Mouse (Mus musculus) kidney, postnatal 14 days (tissue): ENCODE data around the gene Faap20.

Experiments used
- DNase-seq: peaks from one replicate; pipeline ENCODE4 v3.0.0; 2022; ENCODE audit warnings: mixed read lengths

Gene Faap20

GRCm38 (mm10) chr4:155249648-155250351, at the start of gene Faap20:
TSS of gene Faap20 (plus strand) at chr4:155249802.
- peak; percentile 94 for DNase-seq

- DNase-seq, result no peak
These were observed 48.7 kb upstream of the Faap20 start for GRCm38 (mm10) chr4:155200861-155201390.

- DNase-seq, result no peak
These were observed 47.8 kb upstream of the Faap20 start for GRCm38 (mm10) chr4:155201764-155202163.

- peak; percentile 90 for DNase-seq
These were observed 43.7 kb upstream of the Faap20 start for GRCm38 (mm10) chr4:155205919-155206318.

GRCm38 (mm10) chr4:155206498-155206897, 43.1 kb upstream of the Faap20 start:
- DNase-seq, result no peak

- DNase-seq, result no peak
These were observed 41.8 kb upstream of the Faap20 start for GRCm38 (mm10) chr4:155207841-155208240.

- no peak for DNase-seq
These were observed 41.0 kb upstream of the Faap20 start for GRCm38 (mm10) chr4:155208613-155209012.

GRCm38 (mm10) chr4:155209079-155209478, 40.5 kb upstream of the Faap20 start:
- no peak for DNase-seq

- DNase-seq, result no peak
These were observed 40.1 kb upstream of the Faap20 start for GRCm38 (mm10) chr4:155209494-155209893.

GRCm38 (mm10) chr4:155213052-155213751, 36.4 kb upstream of the Faap20 start:
- no peak for DNase-seq

- no peak for DNase-seq
These were observed 35.9 kb upstream of the Faap20 start for GRCm38 (mm10) chr4:155213752-155214054.

- no peak for DNase-seq
These were observed 35.4 kb upstream of the Faap20 start for GRCm38 (mm10) chr4:155214188-155214587.

GRCm38 (mm10) chr4:155214793-155215192, 34.8 kb upstream of the Faap20 start:
- no peak for DNase-seq

GRCm38 (mm10) chr4:155215203-155215602, 34.4 kb upstream of the Faap20 start:
- DNase-seq, result no peak

- DNase-seq, result no peak
These were observed 33.6 kb upstream of the Faap20 start for GRCm38 (mm10) chr4:155215773-155216630.

GRCm38 (mm10) chr4:155217241-155218103, 32.1 kb upstream of the Faap20 start:
- no peak for DNase-seq

GRCm38 (mm10) chr4:155218104-155218732, 31.4 kb upstream of the Faap20 start:
- no peak for DNase-seq

- DNase-seq, result no peak
These were observed 30.1 kb upstream of the Faap20 start for GRCm38 (mm10) chr4:155219271-155220212.

GRCm38 (mm10) chr4:155220213-155221100, 29.1 kb upstream of the Faap20 start:
- no peak for DNase-seq

- no peak for DNase-seq
These were observed 28.5 kb upstream of the Faap20 start for GRCm38 (mm10) chr4:155221106-155221505.
